Mouse (Mus musculus) stomach, postnatal 0 days (tissue): ENCODE data around the gene Doc2g.

ENCODE experiments used
- CTCF ChIP-seq: IDR thresholded peaks from 2 replicates; pipeline ENCODE4 v1.5.1; 2016; ENCODE audit warnings: antibody characterized with exemption, low read depth, mild to moderate bottlenecking, moderate library complexity
- EP300 ChIP-seq: optimal IDR thresholded peaks from 2 replicates; pipeline ENCODE3; 2016; ENCODE audit warnings: antibody characterized with exemption

GRCm38 (mm10) chr19:3990804-3991203, 12.3 kb upstream of the Doc2g start:
- TF ChIP-seq CTCF (no peak), EP300 (no peak)
